In the genomic region with DNA sequence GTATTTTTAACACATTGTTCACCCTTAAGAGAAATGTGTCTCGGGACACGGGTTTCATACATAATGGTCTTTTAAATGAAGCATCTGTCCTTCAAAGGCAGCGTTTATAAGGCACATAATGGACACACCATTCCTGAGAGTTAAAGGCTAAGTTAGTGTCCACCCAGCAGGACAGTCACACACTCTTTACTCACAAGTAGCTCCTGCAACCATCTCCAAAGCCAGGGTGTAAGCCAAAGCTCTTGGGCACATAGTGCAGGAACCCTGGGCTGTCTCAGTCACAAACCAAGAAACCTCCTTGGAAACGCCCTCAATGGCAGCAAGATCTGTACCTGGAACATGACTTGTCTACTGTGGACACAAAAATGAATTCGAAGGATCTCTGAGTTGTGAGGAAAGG, we compare ENCODE assay signal across 33 mouse cellular contexts.
"Had no signal": no experiment of that assay in that cellular context is flagged by ENCODE, and none has a peak within 500 bp of the region (broad histone marks: within the 10 kb centered on the region; RNA-seq: fewer than 3 reads in every experiment).

No protein-coding gene starts in this region.

- DNase-seq: heart, postnatal 10 days; heart, postnatal 14 days; heart, postnatal 4 days; kidney, adult 11 months; kidney, adult 18-20 months; kidney, adult 2 months; kidney, adult 8-10 months; kidney, adult 9 months; kidney, postnatal 10 days; kidney, postnatal 14 days; kidney, postnatal 25 days; kidney, postnatal 36 days; kidney, postnatal 4 days; layer of hippocampus, adult 9-11 months; layer of hippocampus, postnatal 36 days had no signal

- H3K36me3 ChIP-seq: heart, embryonic 13.5 days; heart, embryonic 15.5 days; hindbrain, embryonic 10.5 days; hindbrain, embryonic 12.5 days; hindbrain, embryonic 13.5 days; hindbrain, embryonic 15.5 days; intestine, embryonic 15.5 days; kidney, embryonic 15.5 days had no signal

- H3K9ac ChIP-seq: heart, embryonic 13.5 days; heart, embryonic 15.5 days; hindbrain, embryonic 12.5 days; hindbrain, embryonic 13.5 days; hindbrain, embryonic 14.5 days; hindbrain, embryonic 15.5 days; intestine, embryonic 15.5 days; kidney, embryonic 15.5 days had no signal

- H3K4me2 ChIP-seq: heart, embryonic 11.5 days; heart, embryonic 13.5 days; heart, embryonic 15.5 days; hindbrain, embryonic 12.5 days; hindbrain, embryonic 13.5 days; hindbrain, embryonic 14.5 days; hindbrain, embryonic 15.5 days; intestine, embryonic 15.5 days; kidney, embryonic 15.5 days had no signal

- H3K4me1 ChIP-seq: heart, embryonic 13.5 days; heart, embryonic 15.5 days; hindbrain, embryonic 12.5 days; hindbrain, embryonic 13.5 days; hindbrain, embryonic 15.5 days; intestine, embryonic 15.5 days; kidney, embryonic 15.5 days had no signal

- ATAC-seq: hindbrain, embryonic 16.5 days; hindbrain, postnatal 0 days; inflammation-experienced regulatory T-cells, adult 6 months; intestine, embryonic 15.5 days; intestine, embryonic 16.5 days; intestine, postnatal 0 days had no signal

- H3K4me3 ChIP-seq: heart, embryonic 13.5 days; heart, embryonic 15.5 days; hindbrain, embryonic 10.5 days; hindbrain, embryonic 12.5 days; hindbrain, embryonic 13.5 days; hindbrain, embryonic 15.5 days; intestine, embryonic 15.5 days; kidney, embryonic 15.5 days; layer of hippocampus, adult 2 months; left cerebral cortex, adult 2 months had no signal

- H3K27me3 ChIP-seq: heart, embryonic 15.5 days; hindbrain, embryonic 12.5 days; hindbrain, embryonic 13.5 days; hindbrain, embryonic 15.5 days; intestine, embryonic 15.5 days; kidney, embryonic 15.5 days had no signal

- H3K9me3 ChIP-seq: heart, embryonic 13.5 days; heart, embryonic 15.5 days; hindbrain, embryonic 10.5 days; hindbrain, embryonic 12.5 days; hindbrain, embryonic 13.5 days; hindbrain, embryonic 15.5 days; intestine, embryonic 15.5 days; kidney, embryonic 15.5 days had no signal

- H3K27ac ChIP-seq: heart, embryonic 13.5 days; heart, embryonic 15.5 days; hindbrain, embryonic 10.5 days; hindbrain, embryonic 12.5 days; hindbrain, embryonic 13.5 days; hindbrain, embryonic 14.5 days; hindbrain, embryonic 15.5 days; hindbrain, postnatal 0 days; intestine, embryonic 15.5 days; kidney, embryonic 15.5 days; kidney, postnatal 0 days; layer of hippocampus, adult 2 months; left cerebral cortex, adult 2 months had no signal
